Mouse (Mus musculus): ENCODE measurements around the gene Yes1.

GRCm38 (mm10) chr5:32728851-32729250, 117.9 kb downstream of the Yes1 start:
- TF ChIP-seq CTCF (IDR thresholded peaks at IDR 0.05; ENCODE audit: borderline replicate concordance, control insufficient read depth, extremely low read depth, insufficient read depth, low read length, poor library complexity) (no peak), POLR2A (IDR thresholded peaks at IDR 0.05; ENCODE audit: control insufficient read depth, extremely low read depth, insufficient read depth, low read length, poor library complexity) (no peak)
